Mouse (Mus musculus): ENCODE data around the gene Rbak.

DNA sequence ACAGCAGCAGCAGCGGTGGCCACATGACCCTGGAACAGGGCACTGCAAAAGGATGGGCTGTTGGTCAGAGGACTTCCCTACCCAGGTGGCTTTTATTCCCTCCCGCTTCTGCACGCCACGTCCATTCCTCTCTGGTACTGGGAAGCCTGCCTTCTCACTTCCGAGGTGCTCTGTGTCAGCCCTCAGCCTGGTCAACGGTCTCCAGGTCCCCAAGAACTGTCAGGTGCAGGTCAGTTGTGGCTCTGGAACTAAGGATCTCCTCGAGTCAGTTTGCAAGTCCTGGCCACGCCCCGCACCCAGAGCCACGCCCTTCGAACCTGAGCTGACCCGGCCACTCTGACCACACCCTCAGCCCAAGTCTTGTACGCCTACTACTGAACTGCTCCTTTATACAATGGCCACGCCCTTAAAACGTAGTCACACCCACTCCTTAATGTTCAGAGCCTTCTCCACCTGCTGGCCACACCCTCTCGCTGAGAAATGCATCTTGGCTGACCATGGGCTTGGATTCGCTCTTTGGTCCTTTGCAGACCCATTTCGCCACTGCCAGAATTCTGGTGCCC lies 15.0 kb downstream of the Rbak start:
- TF ChIP-seq CTCF (IDR thresholded peaks at IDR 0.05; ENCODE audit: control insufficient read depth, insufficient read depth, low read length), result no peak
- no peak for TF ChIP-seq POLR2A (IDR thresholded peaks at IDR 0.05; ENCODE audit: borderline replicate concordance, control insufficient read depth, low read depth, low read length)

Measured in bone marrow, adult 2 months (tissue).